Mouse (Mus musculus) embryonic stem cell, embryonic (primary cell): ENCODE measurements at regions not wholly inside any gene's neighbourhood (a gene's known extent, or its start where the extent isn't known, plus 50 kb on each side); places are given as distances from the start of the nearest gene placed in this dataset.

Source experiments
- CTCF ChIA-PET, 4 experiments: fragments of 300-600 bp in 2 of 4; fragments of 350-600 bp in 2 of 4; sonication (Branson Sonifier 250); formaldehyde crosslinking; loops; one replicate each; lab custom pipeline; 2022; ENCODE audit warnings: inconsistent platforms in 2 of 4; lab: Charles Lee
- POLR2A ChIA-PET, 4 experiments: fragments of 300-600 bp in 2 of 4; fragments of 350-600 bp in 2 of 4; sonication (Branson Sonifier 250); formaldehyde crosslinking; loops; one replicate each; lab custom pipeline; 2022; ENCODE audit warnings: antibody characterized with exemption in 4 of 4, inconsistent platforms in 1 of 4; lab: Charles Lee

DNA sequence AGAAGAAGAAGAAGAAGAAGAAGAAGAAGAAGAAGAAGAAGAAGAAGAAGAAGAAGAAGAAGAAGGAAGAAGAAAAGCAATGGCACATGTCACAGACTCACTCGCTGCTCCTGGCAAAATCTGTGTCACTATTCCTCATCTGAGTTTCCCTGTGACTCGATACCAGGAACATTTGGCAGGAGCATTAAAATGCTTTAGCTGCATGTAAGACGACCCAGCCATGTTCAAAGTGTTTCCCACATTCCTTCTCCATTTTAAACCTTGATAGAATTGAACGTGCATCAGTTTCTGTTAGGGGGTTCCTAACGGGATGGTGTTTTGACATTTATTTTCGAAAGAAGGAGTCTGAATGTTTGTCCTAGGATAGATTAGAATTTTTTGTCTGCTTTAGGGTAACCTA is 51.2 kb upstream of the Pja2 start:
- ChIA-PET CTCF (interaction anchor here in 1 of 4 experiments (0.6 kb wide), 1 partner anchor 589 kb away, joined by 3 read pairs; no protein-coding TSS in a partner anchor), POLR2A (no interaction called here)

DNA sequence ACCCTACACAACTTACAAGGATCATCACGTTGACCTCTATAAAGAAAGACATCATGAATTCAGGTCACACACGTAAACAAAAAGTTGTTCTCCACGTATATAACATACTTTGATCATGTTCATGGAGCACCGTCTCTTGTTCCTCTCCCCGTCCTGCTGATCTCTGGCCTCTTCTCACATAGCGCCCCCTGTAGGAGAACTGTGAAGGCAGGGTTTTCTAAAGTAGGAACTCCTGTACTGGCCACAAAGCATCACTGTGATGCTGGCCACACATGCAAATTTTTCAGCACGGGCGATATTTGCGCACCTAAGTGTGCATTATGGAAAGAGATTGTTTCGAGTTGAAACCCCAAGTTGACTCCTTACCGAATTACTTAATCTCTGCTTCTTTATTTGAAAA is 51.9 kb upstream of the Pja2 start:
- CTCF ChIA-PET = interaction anchor here in 1 of 4 experiments (0.5 kb wide), 1 partner anchor 405 kb away, joined by 3 read pairs; no protein-coding TSS in a partner anchor
- POLR2A ChIA-PET = no interaction called here

DNA sequence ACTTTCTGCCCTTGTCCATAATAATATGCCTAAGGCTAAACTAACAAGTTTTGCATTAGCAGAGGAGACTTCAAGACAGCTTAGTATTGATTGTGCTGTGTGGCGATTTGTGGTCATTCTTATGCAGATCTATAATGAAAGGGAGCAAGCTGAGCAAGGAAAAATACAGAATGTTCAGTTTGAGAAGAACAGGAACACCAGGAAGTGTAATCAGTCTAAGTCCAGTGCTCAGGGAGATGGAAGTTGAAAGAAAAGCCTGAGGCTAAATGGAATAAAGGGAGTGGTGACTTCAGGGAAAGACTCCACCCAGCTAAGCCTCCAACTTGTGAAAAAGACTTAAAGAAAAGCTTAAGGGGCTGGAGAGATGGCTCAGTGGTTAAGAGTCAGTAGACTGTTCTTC is 58.6 kb upstream of the Pja2 start:
- ChIA-PET POLR2A (no interaction called here), CTCF (interaction anchor here in 1 of 4 experiments (0.5 kb wide), 1 partner anchor 207 kb away, joined by 3 read pairs; no protein-coding TSS in a partner anchor)

DNA sequence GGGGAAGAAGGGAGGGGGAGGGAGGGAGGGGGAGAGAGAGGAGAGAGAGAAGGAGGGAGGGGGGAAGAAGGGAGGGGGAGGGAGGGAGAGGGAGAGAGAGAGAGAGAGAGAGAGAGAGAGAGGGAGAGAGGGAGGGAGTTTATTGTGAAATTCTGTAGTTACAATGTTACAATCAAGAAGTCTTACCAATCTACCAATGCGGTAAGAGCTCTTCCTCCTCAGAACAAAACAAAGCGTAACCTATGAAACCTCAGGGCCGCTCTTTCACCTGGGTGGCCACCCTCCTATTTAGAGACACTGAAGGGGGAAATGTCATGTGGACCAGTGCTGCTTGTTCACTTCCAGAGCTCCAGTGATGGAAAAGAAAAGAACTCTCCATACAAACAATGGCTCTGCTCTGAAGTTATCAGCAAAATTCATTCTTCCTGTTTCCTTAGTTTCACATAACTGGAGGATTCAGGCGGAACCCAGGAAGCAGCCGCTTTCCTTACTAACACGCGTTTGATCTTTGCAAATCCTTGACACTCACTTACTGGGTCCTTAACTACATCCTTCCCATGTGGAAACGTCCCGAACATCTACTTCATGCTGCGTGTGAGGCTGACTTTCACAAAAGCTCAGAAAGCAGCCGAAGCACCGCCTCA is 65.7 kb upstream of the Pja2 start:
- ChIA-PET CTCF (no interaction called here), POLR2A (interaction anchor here in 1 of 4 experiments (0.6 kb wide), 1 partner anchor 813 kb away, joined by 3 read pairs; no protein-coding TSS in a partner anchor)

DNA sequence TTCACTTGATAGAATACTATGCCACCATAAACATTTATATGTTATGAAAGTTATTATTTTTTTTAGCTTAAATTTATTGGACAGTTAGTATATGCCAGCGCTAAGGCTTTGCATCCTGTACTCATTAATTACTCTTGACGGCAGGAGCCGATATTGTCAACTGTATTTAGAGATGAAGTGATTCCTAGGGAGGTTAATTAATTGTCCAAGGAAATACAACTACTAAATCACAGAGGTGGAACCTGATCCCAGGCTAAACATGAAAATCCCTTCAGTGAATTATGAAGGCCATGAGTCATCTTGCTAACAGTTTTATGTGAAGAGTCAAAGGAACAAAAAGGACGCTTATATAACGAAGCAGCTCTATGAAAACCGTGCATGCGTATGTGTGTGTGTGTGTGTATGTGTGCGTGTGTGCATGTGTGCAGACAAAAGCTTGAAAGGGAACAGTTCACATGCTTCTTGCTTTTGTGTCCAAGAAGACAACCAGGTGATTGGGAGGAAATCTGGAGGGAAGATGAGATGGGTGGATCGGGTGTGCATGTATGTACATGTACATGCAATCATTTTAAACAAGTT is 66.5 kb upstream of the Pja2 start:
- POLR2A ChIA-PET = no interaction called here
- CTCF ChIA-PET = no interaction called here

DNA sequence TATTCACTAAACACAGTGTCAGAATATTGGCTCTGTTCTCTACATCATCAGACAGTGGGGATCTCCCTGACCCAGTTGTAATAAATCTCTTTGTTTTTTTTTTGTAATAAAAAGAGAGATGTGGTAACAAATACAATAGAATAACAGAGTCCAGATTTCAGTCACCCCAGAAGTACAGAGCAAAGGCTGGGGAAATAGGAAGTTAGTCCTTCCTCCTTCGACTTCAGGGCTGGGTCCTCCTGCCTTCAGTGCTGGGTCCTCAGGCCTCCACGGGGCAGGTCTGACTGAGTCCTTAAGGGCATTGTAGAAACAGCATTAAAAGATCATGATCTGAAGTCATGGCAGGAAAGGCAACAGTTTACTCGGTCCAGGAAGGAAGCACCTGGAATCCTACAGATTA is 67.0 kb upstream of the Pja2 start:
- CTCF ChIA-PET = no interaction called here
- POLR2A ChIA-PET = no interaction called here

DNA sequence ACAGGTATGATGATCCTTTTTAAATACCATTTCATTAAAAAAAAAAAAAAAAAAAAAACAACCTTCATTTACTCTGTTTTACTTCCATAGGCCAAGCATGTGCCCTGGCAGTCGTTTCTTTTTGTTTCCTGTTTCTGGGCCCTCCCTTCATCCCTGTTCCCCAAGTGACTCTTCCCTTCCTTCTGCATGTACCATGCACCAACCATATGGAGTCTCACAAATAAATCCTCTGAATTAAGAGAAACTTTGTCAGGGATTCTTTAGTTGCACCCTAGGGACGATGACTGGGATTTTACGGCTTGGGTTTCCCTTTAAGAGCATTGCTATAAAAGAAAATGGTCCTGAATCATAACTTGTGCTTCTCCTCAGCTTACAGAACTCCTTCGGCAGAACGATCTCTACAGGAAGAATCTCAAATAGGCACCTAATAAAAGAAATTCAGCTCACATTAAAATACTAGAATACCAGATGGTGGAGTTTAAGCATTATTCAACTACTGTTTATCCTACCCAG is 75.1 kb upstream of the Pja2 start:
- POLR2A ChIA-PET = no interaction called here
- CTCF ChIA-PET = no interaction called here

DNA sequence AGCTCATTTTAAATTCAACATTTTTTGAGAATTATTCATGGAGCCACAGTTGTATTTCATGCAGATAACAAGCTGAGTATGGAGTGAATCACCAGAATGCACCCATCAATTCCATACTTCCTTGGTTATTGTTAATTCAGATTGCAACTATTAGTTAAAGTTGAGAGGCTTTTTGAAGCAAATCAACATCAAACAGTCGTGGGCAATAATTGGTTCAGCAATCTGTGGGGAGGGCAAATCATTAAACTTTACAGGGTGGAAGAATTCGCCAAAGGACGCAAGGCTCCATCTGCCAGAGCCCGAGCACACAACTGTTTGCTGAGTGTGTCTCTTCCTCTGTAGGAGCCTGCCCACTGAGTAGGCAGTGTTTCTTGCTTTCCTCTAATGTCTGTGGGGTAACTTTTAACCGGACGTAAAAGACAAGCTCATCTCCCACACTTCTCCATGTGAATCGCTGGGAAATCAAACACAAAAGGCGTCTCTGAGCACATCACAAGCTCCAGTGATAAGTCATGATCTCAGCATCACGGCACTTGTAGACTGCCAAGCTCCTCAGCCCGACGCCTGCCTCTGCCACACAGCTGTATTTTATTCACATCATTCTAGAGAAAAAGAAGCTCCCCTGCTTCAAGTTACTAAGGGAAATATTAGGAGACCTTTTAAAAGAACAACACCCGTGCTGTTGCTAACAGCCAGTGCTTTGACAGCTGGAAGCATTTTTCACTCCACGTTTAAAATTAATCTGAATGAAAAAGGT is 75.7 kb upstream of the Pja2 start:
- ChIA-PET POLR2A (no interaction called here), CTCF (no interaction called here)

DNA sequence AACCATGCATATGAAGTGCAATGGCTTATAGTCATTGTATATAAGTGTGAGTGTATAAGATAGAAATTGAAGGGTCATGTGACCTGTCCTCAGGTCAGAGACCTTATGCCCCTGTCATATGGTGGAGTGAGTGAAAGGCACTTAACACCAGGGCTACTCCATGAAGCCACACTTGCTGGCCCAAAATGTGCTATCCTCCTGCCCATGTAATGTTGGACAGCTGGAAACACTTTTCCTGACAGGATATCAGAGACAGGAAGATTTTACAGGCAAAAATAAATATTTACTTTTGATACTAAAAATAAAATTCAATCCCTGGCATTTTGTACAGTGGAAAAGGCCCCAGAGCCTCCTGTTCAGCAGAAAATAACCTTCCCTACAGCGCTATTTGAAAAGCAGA is 94.1 kb upstream of the Pja2 start:
- ChIA-PET CTCF (no interaction called here), POLR2A (interaction anchor here in 1 of 4 experiments (0.6 kb wide), 1 partner anchor 158 kb away, joined by 3 read pairs; no protein-coding TSS in a partner anchor)

DNA sequence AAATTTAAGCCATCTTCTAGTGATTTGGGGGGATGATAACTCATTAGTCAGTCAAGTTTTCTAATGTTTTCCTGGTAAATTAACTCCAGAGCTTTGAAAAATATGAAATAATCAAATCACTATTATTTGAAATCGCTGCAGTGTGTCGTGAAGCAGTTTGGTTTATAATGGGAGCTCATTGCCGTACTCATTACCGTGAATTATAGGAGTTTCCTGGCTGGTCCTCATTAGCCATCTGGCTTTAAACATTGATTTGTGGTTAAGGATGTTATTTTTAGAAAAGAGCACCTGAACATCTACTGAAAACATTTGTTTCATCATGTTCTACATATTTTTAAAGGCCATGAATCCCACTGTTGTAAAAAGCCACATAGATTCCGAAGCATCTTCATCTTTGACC is 94.8 kb upstream of the Pja2 start:
- ChIA-PET CTCF (no interaction called here), POLR2A (interaction anchor here in 1 of 4 experiments (0.6 kb wide), 1 partner anchor 16 kb away, joined by 3 read pairs; no protein-coding TSS in a partner anchor)

DNA sequence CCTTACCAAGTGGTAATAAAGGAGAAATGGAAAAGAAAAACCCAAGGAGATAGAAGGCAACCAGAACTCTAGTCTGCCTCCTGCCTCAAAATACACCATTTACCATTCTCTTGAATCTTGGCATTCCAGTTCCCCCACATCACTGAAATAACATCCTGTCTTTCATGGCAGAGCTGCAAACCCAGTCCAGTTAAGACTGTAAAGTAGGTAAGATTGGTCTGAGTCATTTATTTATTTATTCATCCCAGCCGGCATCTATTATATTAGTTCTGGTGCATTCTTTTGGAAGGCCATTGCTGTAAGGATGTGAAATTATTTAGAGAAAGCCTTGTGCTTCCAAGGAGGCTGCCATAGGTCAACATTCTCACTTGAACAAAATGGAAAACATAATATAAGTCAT is 107.9 kb upstream of the Pja2 start:
- POLR2A ChIA-PET = no interaction called here

DNA sequence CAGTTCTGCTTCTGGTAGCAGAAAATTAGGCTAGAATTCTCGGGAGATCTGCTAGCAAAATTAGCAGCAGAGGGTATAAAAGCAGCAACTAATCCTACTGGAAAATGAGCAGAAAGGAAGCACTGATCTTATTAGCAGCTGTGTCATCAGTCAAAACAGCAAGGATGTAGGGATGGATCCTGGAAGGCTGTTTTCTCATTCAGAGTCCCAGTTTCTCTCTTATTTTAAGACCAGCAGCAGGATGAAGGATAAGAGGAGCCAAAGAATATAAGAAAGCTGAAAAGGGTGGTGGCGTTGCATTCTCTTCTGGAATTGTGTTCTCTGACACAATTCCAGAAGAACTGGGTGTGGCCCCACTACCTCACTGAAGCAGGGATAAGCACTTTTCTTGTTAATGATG is 123.0 kb upstream of the Pja2 start:
- ChIA-PET POLR2A (no interaction called here), CTCF (no interaction called here)

More for the DNA sequence above, 107.9 kb upstream of the Pja2 start:
- CTCF ChIA-PET = no interaction called here

DNA sequence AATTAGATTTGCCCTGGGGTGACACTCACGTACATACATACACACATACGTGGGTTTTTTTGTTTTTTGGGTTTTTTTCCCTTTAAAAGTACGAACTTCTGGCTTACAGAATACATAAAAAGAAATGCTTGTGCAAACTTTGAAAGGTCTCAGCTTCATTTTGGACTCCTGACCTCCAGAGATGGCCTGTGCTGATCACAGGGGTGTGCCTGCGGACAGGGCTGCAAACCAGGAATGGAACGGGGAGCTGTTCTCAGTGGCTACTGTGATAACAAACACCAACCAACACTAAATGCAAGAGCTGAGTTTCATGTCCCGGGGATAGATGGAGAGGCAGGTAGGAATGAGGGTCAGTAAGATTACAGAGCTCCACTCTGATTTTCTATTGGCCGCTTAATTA is 134.3 kb upstream of the Man2a1 start:
- ChIA-PET POLR2A (interaction anchor here in 1 of 4 experiments (0.7 kb wide), 1 partner anchor 413 kb away, joined by 6 read pairs; no protein-coding TSS in a partner anchor), CTCF (interaction anchor here in 1 of 4 experiments (0.6 kb wide), 1 partner anchor 51 kb away, joined by 8 read pairs; no protein-coding TSS in a partner anchor)

DNA sequence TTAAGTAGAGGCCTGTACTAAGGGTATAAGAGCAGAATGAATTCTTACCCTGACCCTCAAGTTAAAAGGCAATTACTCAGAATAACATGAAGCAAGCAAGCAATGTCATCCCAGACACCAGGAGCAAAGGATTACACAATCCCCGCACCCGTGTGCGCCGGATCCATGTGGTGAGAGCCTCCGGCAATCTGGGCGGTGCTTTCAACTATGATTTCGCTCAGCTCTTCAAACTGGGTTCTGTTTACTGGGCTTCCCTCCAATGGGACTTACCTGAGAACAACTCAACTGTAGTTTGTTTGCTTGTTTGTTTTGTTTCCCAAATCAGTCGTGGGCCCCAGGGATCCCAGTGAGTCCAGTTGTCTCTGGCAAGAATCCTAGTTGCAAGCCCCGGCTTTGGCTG is 133.8 kb upstream of the Man2a1 start:
- ChIA-PET CTCF (no interaction called here), POLR2A (no interaction called here)

DNA sequence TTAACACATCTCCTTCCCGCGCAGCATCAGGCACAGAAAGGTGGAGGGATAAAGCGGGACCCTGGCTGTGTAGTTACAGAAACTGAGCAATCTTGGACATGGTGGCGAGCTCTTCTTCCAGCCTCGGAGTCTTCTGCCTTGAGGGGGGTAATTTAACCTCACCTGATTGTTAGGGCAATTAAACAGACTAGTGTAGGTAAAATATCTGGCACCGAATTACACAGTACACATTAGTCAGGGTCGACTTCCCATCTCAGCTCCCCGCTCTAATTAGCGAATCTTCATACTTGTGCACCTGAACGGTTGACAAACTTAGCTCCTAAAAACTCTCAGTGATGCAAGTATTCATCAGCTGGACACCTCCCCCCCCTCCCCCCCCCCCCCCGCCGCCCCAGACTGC is 133.2 kb upstream of the Man2a1 start:
- POLR2A ChIA-PET = interaction anchor here in 1 of 4 experiments (1.3 kb wide), 1 partner anchor 135 kb away, joined by 3 read pairs; no protein-coding TSS in a partner anchor
- CTCF ChIA-PET = no interaction called here

DNA sequence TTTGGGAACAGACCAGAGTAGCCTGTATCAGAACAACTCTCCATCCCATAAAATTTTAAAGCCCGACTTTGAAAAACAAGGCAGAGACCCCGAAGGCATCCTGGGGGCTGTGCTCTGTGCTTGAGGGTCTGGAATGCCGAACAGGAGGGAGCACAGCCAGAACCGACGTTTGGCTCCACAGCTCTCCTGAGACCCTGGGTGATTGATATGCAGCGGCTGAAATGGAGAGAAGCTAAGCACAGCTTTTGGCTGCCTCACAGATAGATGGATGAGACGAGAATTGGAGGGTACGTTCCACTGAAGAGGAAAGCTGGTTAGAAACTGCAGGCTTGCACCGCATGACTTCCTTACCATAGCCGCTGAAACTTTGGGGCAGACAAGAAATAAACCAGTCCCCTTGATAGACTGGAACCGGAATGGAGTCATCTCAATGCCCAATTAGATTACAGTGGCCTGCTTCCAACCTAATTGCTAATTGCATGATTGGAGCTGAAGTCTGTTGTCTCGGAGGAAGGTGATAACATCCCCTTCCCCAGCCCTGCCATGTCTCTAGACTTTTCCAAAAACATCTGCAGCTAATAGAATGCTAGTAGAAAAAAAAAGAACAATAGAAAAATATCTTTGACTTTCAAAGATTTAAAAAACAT is 130.7 kb upstream of the Man2a1 start:
- ChIA-PET POLR2A (no interaction called here), CTCF (interaction anchor here in 1 of 4 experiments (1.5 kb wide), 1 partner anchor 23 kb away, joined by 3 read pairs; no protein-coding TSS in a partner anchor)

DNA sequence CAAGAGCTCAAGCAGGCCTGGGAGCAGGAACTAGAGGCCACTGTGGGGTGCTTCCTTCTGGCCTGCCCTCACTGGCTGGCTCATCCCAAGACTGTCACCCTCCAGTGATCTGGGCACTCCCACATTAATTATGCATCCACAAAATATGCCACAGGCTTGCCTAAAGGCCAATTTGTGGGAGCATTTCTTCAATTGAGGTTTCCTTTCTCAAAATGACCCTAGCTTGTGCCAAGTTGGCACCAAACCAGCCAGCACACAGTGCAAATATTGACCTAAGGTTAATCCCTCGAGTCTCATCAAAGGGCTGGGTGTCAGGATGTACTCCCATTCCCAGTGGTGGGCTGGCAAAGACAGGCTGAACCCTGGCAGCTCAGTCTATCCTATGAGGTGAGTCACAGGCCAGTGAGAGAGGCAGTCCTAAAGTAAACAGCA is 119.9 kb upstream of the Man2a1 start:
- ChIA-PET CTCF (interaction anchor here in 1 of 4 experiments (0.6 kb wide), 1 partner anchor 59 kb away, joined by 5 read pairs; no protein-coding TSS in a partner anchor), POLR2A (interaction anchor here in 1 of 4 experiments (0.6 kb wide), 1 partner anchor 784 kb away, joined by 3 read pairs; no protein-coding TSS in a partner anchor)

DNA sequence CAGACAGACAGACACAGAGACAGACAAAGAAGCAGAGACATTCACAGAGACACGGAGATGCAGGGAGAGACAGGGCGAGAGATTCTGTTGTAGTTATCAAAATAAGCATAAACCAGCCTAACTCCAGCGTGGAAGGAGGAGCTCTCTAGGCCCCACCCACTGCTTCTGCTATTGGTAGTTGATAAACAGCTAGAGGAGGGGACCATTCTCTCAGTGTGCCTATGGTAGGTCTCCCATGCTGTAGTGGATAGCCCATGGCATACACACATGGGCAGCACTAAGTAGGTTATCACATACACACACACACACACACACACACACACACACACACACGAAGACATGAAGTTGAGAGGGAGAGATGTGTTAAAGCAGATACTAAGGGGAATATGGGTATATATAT is 115.7 kb upstream of the Man2a1 start:
- ChIA-PET POLR2A (no interaction called here), CTCF (no interaction called here)

DNA sequence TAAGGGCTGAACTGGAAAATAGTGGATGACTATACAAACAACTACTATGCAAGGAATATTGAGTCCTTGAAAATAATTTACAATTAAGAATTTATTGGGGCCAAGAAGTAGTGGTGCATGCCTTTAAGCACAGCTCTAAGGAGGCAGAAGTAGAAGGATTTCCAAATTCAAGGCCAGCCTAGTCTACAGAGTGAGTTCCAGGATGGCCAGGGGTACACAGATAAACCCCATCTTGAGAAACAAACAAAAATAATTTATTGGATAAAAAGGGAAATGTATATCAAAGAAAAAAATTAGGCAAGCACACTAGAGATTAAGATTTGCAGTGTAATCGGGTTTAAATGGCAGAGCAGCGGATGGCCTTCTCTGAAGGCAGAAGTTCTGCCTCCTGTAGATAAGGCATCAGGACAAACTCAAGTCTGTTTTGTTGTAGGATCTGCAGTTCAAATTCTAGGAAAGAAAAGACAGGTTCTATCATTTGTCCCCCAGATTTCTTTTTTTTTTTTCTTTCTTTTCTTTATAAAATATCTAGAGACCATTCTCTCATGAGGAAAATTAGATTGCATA is 110.7 kb upstream of the Man2a1 start:
- POLR2A ChIA-PET = no interaction called here
- CTCF ChIA-PET = no interaction called here
